Mouse (Mus musculus) A20 (cell line): ENCODE results near the gene Ccdc33.

Source experiments
- DNase-seq: peaks from one replicate; pipeline ENCODE4 v3.0.0-alpha.2; 2011; ENCODE audit warnings: low read depth, low spot score

Gene Ccdc33

GRCm38 (mm10) chr9:58118671-58119070, at the start of gene Ccdc33:
TSS of gene Ccdc33 (minus strand) at chr9:58118823.
- DNase-seq: no peak

GRCm38 (mm10) chr9:58165779-58166178, 47.2 kb upstream of the Ccdc33 start:
- no peak for DNase-seq

- DNase-seq: no peak
Measured at GRCm38 (mm10) chr9:58163146-58163545, 44.5 kb upstream of the Ccdc33 start.

GRCm38 (mm10) chr9:58162173-58162572, 43.5 kb upstream of the Ccdc33 start:
- DNase-seq: no peak

GRCm38 (mm10) chr9:58160315-58160714, 41.7 kb upstream of the Ccdc33 start:
- peak; percentile 48 for DNase-seq

GRCm38 (mm10) chr9:58159855-58160254, 41.2 kb upstream of the Ccdc33 start:
- DNase-seq: no peak

- no peak for DNase-seq
Measured at GRCm38 (mm10) chr9:58158541-58159311, 40.1 kb upstream of the Ccdc33 start.

GRCm38 (mm10) chr9:58157838-58158237, 39.2 kb upstream of the Ccdc33 start:
- DNase-seq: no peak

GRCm38 (mm10) chr9:58156819-58157560, 38.4 kb upstream of the Ccdc33 start:
- no peak for DNase-seq

GRCm38 (mm10) chr9:58155366-58155765, 36.7 kb upstream of the Ccdc33 start:
- no peak for DNase-seq

- no peak for DNase-seq
Measured at GRCm38 (mm10) chr9:58153095-58153494, 34.5 kb upstream of the Ccdc33 start.

- DNase-seq: no peak
Measured at GRCm38 (mm10) chr9:58150733-58151361, 32.2 kb upstream of the Ccdc33 start.

- DNase-seq: no peak
Measured at GRCm38 (mm10) chr9:58148806-58149205, 30.2 kb upstream of the Ccdc33 start.

GRCm38 (mm10) chr9:58145417-58145816, 26.8 kb upstream of the Ccdc33 start:
- DNase-seq: no peak

- no peak for DNase-seq
Measured at GRCm38 (mm10) chr9:58144664-58145063, 26.0 kb upstream of the Ccdc33 start.

- DNase-seq: no peak
Measured at GRCm38 (mm10) chr9:58143419-58143818, 24.8 kb upstream of the Ccdc33 start.

- no peak for DNase-seq
Measured at GRCm38 (mm10) chr9:58139947-58140346, 21.3 kb upstream of the Ccdc33 start.

- DNase-seq: no peak
Measured at GRCm38 (mm10) chr9:58135921-58136321, 17.3 kb upstream of the Ccdc33 start.

- no peak for DNase-seq
Measured at GRCm38 (mm10) chr9:58134906-58135305, 16.3 kb upstream of the Ccdc33 start.

GRCm38 (mm10) chr9:58133893-58134884, 15.6 kb upstream of the Ccdc33 start:
- no peak for DNase-seq

GRCm38 (mm10) chr9:58131735-58132134, 13.1 kb upstream of the Ccdc33 start:
- DNase-seq: no peak
